In the genomic region with DNA sequence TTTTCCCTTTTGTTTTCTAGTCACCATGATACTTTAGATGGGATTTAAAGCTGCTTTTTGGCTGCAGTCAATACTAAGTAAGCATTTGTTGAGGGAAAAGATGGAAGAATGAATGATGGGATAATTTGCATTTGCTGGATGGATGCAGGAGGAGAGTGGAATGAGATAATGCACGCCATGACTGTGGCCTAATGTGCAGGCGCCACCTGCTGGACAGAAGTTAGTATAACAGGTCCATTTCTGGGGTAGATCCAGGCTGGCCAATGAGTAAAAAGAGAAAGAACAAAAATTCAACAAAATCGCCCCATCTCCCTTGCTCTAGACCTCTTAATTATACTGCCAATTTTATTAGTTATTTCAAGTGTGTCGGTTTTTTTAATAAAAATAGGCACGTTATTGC, we compare ENCODE assay signal across 8 mouse cellular contexts. TPM values are rescaled to one million over a fixed set of nuclear protein-coding genes. Genes with fewer than 3 reads are reported as not detected.
DNase-seq lines count a peak whose midpoint lies in the region; ATAC-seq lines count a peak whose summit lies in the region.

No protein-coding gene starts in this region.

- H3K4me2 ChIP-seq in liver, embryonic 11.5 days, result no peak overlapping the region
- H3K4me2 ChIP-seq in neural tube, embryonic 15.5 days, result no peak overlapping the region

- DNase-seq in ovary, postnatal 10 days (ENCODE audit: low spot score), result peak; percentile 15
- DNase-seq in ovary, adult 18-20 months (ENCODE audit: low spot score), result no peak
- peak; percentile 67 for DNase-seq in adrenal gland, postnatal 25 days
- DNase-seq in embryonic facial prominence, embryonic 10.5 days (ENCODE audit: low spot score), result peak; percentile 66
- DNase-seq in induced T-regulatory cell, adult 2 months (ENCODE audit: low read depth), result peak; percentile 73
- peak; percentile 40 for DNase-seq in liver, embryonic 11.5 days (ENCODE audit: low spot score)
- DNase-seq in urinary bladder, postnatal 36 days (ENCODE audit: low spot score in 2 of 2), result peak; percentile 30 to 51

- peaks cover 9% of the 10 kb centered on the region; the same call in 1 of the 2 replicates for H3K4me1 ChIP-seq in embryonic facial prominence, embryonic 10.5 days
- no peaks in the 10 kb centered on the region for H3K4me1 ChIP-seq in liver, embryonic 11.5 days (replicated peaks; ENCODE audit: control insufficient read depth, insufficient read depth, low read length)
- peaks cover 5% of the 10 kb centered on the region for H3K4me1 ChIP-seq in neural tube, embryonic 15.5 days

- ATAC-seq in liver, embryonic 11.5 days (replicated peaks; ENCODE audit: low FRiP score), result no peak
- ATAC-seq in neural tube, embryonic 15.5 days (ENCODE audit: low FRiP score), result peak; percentile 41; the same call in 1 of the 2 replicates

- H3K27ac ChIP-seq in embryonic facial prominence, embryonic 10.5 days (replicated peaks), result no peak overlapping the region
- H3K27ac ChIP-seq in liver, embryonic 11.5 days (ENCODE audit: low read depth, low read length), result no peak overlapping the region
- H3K27ac ChIP-seq in neural tube, embryonic 15.5 days (replicated peaks), result no peak overlapping the region

- no peaks in the 10 kb centered on the region for H3K27me3 ChIP-seq in embryonic facial prominence, embryonic 10.5 days (replicated peaks; ENCODE audit: low read depth, poor library complexity, severe bottlenecking)
- no peaks in the 10 kb centered on the region for H3K27me3 ChIP-seq in liver, embryonic 11.5 days (replicated peaks; ENCODE audit: control insufficient read depth, insufficient read depth, low read length)
- peaks cover 3% of the 10 kb centered on the region; the same call in 1 of the 2 replicates for H3K27me3 ChIP-seq in neural tube, embryonic 15.5 days (replicated peaks)

- H3K9me3 ChIP-seq in embryonic facial prominence, embryonic 10.5 days, result 0 out of 2 replicates have a peak, but pooled peaks cover 2% of the 10 kb centered on the region
- no peaks in the 10 kb centered on the region for H3K9me3 ChIP-seq in liver, embryonic 11.5 days (ENCODE audit: control insufficient read depth, low read length)
- H3K9me3 ChIP-seq in neural tube, embryonic 15.5 days (replicated peaks), result no peaks in the 10 kb centered on the region

- no peak overlapping the region for H3K4me3 ChIP-seq in embryonic facial prominence, embryonic 10.5 days
- H3K4me3 ChIP-seq in liver, embryonic 11.5 days (ENCODE audit: low read depth, low read length), result no peak overlapping the region
- no peak overlapping the region for H3K4me3 ChIP-seq in neural tube, embryonic 15.5 days (replicated peaks)

- H3K9ac ChIP-seq in liver, embryonic 11.5 days (ENCODE audit: low read depth, low read length), result no peak overlapping the region
- no peak overlapping the region for H3K9ac ChIP-seq in neural tube, embryonic 15.5 days (replicated peaks)

- 6% methylated on average over 5 of the region's 5 CpGs for WGBS in embryonic facial prominence, embryonic 10.5 days
- WGBS in liver, embryonic 11.5 days, result 5% methylated on average over 5 of the region's 5 CpGs
- 4% methylated on average over 5 of the region's 5 CpGs for WGBS in neural tube, embryonic 15.5 days

- no peaks in the 10 kb centered on the region for H3K36me3 ChIP-seq in embryonic facial prominence, embryonic 10.5 days (replicated peaks)
- no peaks in the 10 kb centered on the region for H3K36me3 ChIP-seq in liver, embryonic 11.5 days (ENCODE audit: control insufficient read depth, insufficient read depth, low read length)
- H3K36me3 ChIP-seq in neural tube, embryonic 15.5 days, result no peaks in the 10 kb centered on the region

RNA-seq across cellular contexts. Expression of a gene that starts 26.2 kb away (rescaled TPM):
- 241 TPM in 2 replicates for total RNA-seq in adrenal gland, postnatal 25 days (2021)
- polyA plus RNA-seq in embryonic facial prominence, embryonic 10.5 days (2016; fragmentation: Nextera tagmentation; extraction: Ambion mirVana), result 326 and 327 TPM in 2 replicates
- polyA plus RNA-seq in liver, embryonic 11.5 days (2014; fragmentation: Nextera tagmentation; extraction: Ambion mirVana), result 228 and 233 TPM in 2 replicates
- polyA plus RNA-seq in neural tube, embryonic 15.5 days (2015; fragmentation: Nextera tagmentation; extraction: Ambion mirVana), result 487 and 519 TPM in 2 replicates

RNA-seq across cellular contexts. Expression of a gene that starts 50.1 kb away (rescaled TPM):
- 182 and 190 TPM in 2 replicates for total RNA-seq in adrenal gland, postnatal 25 days (2021)
- polyA plus RNA-seq in embryonic facial prominence, embryonic 10.5 days (2016; fragmentation: Nextera tagmentation; extraction: Ambion mirVana), result 0.31 and 0.65 TPM in 2 replicates
- polyA plus RNA-seq in liver, embryonic 11.5 days (2014; fragmentation: Nextera tagmentation; extraction: Ambion mirVana), result 0.08 and 0.11 TPM in 2 replicates
- 13.0 and 17.8 TPM in 2 replicates for polyA plus RNA-seq in neural tube, embryonic 15.5 days (2015; fragmentation: Nextera tagmentation; extraction: Ambion mirVana)

RNA-seq across cellular contexts. Expression of a gene that starts 56.7 kb away (rescaled TPM):
- 0.48 and 2.2 TPM in 2 replicates for total RNA-seq in adrenal gland, postnatal 25 days (2021)
- polyA plus RNA-seq in embryonic facial prominence, embryonic 10.5 days (2016; fragmentation: Nextera tagmentation; extraction: Ambion mirVana), result 1.6 and 1.9 TPM in 2 replicates
- polyA plus RNA-seq in liver, embryonic 11.5 days (2014; fragmentation: Nextera tagmentation; extraction: Ambion mirVana), result 0.78 and 1.2 TPM in 2 replicates
- 1.1 and 1.7 TPM in 2 replicates for polyA plus RNA-seq in neural tube, embryonic 15.5 days (2015; fragmentation: Nextera tagmentation; extraction: Ambion mirVana)
